Mouse (Mus musculus) limb, embryonic 14.5 days (tissue): ENCODE results near the gene Gpr158. TPM values are rescaled to one million over a fixed set of nuclear protein-coding genes. Genes with fewer than 3 reads are reported as not detected.

Source experiments
- ATAC-seq: fragments of 200-750 bp; cut with Nextera tagmentation; 2 replicates; pipeline ENCODE4 v1.8.0; 2017; ENCODE audit warnings: low read depth, moderate number of reproducible peaks, moderate TSS enrichment; ENCODE audit not compliant: low FRiP score
- DNase-seq: peaks from one replicate; pipeline ENCODE4 v3.0.0-alpha.2; 2015; ENCODE audit warnings: low spot score
- H3K27ac ChIP-seq: fragments of 300-500 bp; sonication (generic); replicated peaks from 2 replicates; pipeline ENCODE4 v1.5.1; 2014; ENCODE audit warnings: low read depth, mild to moderate bottlenecking, low read length, moderate library complexity, mixed read lengths
- H3K27me3 ChIP-seq: fragments of 300-500 bp; sonication (generic); 2 replicates; pipeline ENCODE4 v1.6.1; 2014; ENCODE audit warnings: low read length, mixed read lengths; ENCODE audit not compliant: control insufficient read depth, insufficient read depth
- H3K36me3 ChIP-seq: fragments of 300-500 bp; sonication (generic); 2 replicates; pipeline ENCODE4 v1.6.1; 2014; ENCODE audit warnings: mild to moderate bottlenecking, low read length, moderate library complexity, mixed read lengths; ENCODE audit not compliant: control insufficient read depth, insufficient read depth
- H3K4me1 ChIP-seq: fragments of 300-500 bp; sonication (generic); 2 replicates; pipeline ENCODE4 v1.6.1; 2014; ENCODE audit warnings: antibody characterized with exemption, low read length, mixed read lengths; ENCODE audit not compliant: control insufficient read depth, insufficient read depth
- H3K4me2 ChIP-seq: fragments of 300-500 bp; sonication (generic); replicated peaks from 2 replicates; pipeline ENCODE4 v1.6.1; 2014; ENCODE audit warnings: low read depth, mild to moderate bottlenecking, low read length, moderate library complexity; ENCODE audit not compliant: severe bottlenecking
- H3K4me3 ChIP-seq: fragments of 300-500 bp; sonication (generic); replicated peaks from 2 replicates; pipeline ENCODE4 v1.5.1; 2014; ENCODE audit warnings: low read length
- H3K9ac ChIP-seq: fragments of 300-500 bp; sonication (generic); 2 replicates; pipeline ENCODE4 v1.6.1; 2014; ENCODE audit warnings: mild to moderate bottlenecking, low read depth, low read length, moderate library complexity; ENCODE audit not compliant: severe bottlenecking
- H3K9me3 ChIP-seq: fragments of 300-500 bp; sonication (generic); 2 replicates; pipeline ENCODE4 v1.6.1; 2016; ENCODE audit warnings: low read length; ENCODE audit not compliant: control insufficient read depth
- POLR2A ChIP-seq: fragments of 200-500 bp; IDR thresholded peaks from 2 replicates; pipeline ENCODE4 v1.8.0; 2012; ENCODE audit warnings: inconsistent platforms, mild to moderate bottlenecking, moderate library complexity, borderline replicate concordance; ENCODE audit not compliant: insufficient read depth, insufficient read length; ENCODE audit errors: extremely low read depth
- WGBS: fragments of 180-500 bp; shearing (Covaris S2); extraction: QIAGEN DNeasy Blood & Tissue Kit; methylation state at CpG from one replicate; pipeline ENCODE4 v1.1.7; 2014; 5-methylcytosine and 5-hydroxymethylcytosine counted together
- polyA plus RNA-seq, 2 experiments: library from polyadenylated mRNA; depleted of rRNA in 1 of 2; stranded (reverse) in 1 of 2; unstranded in 1 of 2; fragments of >200 nt; fragmentation: Nextera tagmentation in 1 of 2; extraction: Ambion mirVana in 1 of 2; gene quantifications; 2 replicates each; pipeline versions ENCODE4 v1.2.1 to v1.2.3; 2012 to 2014

Gpr158 gene
- polyA plus RNA-seq, 2 experiments, result 0.01 TPM; not detected in 1

DNA sequence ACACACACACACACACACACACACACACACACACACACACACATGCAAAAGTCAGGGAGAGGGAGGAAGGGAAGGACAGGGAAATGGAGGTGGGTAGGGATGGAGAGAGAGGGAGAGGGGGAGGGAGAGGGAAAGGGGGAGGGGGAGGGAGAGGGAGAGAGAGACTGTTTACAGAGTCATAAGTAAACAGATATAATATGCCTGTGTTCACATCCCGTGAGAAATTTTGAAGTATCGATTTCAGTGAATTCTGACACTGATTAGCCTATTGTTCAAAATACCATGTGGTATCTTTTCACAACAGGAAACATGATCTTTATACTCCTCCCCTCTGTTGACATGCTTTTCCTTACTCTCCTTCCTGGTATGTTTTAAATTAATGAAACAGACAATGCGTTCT is 432.3 kb downstream of the Gpr158 start:
- H3K9ac ChIP-seq, result no peak overlapping the region
- TF ChIP-seq POLR2A, result no peak
- no peaks in the 10 kb centered on the region for H3K36me3 ChIP-seq
- H3K27me3 ChIP-seq, result no peaks in the 10 kb centered on the region
- no peak overlapping the region for H3K27ac ChIP-seq
- no peaks in the 10 kb centered on the region for H3K4me1 ChIP-seq
- no peak for DNase-seq
- H3K4me2 ChIP-seq, result no peak overlapping the region
- WGBS, result 83% methylated on average over 3 of the region's 3 CpGs
- H3K4me3 ChIP-seq, result no peak overlapping the region
- ATAC-seq, result no peak
- H3K9me3 ChIP-seq, result no peaks in the 10 kb centered on the region

DNA sequence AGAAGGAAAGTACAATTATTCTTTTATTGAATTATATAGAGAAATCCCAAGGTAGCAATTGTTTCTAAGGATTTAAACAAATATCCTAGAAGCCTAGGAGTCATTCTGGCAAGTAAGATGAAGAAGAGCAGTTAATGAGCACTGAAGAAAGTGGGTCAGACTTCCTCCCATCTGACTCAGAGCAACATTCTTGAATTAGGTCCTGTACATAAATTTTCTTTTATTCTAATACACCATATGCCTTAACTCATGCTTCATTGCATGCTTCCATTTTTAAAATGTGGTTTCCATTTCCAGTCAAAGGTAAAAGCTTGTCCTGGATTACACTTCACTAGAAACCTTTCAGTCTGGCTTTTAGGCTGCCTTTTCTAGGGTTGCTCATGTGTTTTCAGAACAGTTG is 432.7 kb downstream of the Gpr158 start:
- H3K27me3 ChIP-seq, result no peaks in the 10 kb centered on the region
- no peak for TF ChIP-seq POLR2A
- H3K9ac ChIP-seq, result no peak overlapping the region
- H3K4me1 ChIP-seq, result no peaks in the 10 kb centered on the region
- DNase-seq (no peak), ATAC-seq (no peak)
- no peak overlapping the region for H3K4me3 ChIP-seq
- no peak overlapping the region for H3K4me2 ChIP-seq
- H3K27ac ChIP-seq, result no peak overlapping the region
- H3K36me3 ChIP-seq, result no peaks in the 10 kb centered on the region
- H3K9me3 ChIP-seq, result no peaks in the 10 kb centered on the region

DNA sequence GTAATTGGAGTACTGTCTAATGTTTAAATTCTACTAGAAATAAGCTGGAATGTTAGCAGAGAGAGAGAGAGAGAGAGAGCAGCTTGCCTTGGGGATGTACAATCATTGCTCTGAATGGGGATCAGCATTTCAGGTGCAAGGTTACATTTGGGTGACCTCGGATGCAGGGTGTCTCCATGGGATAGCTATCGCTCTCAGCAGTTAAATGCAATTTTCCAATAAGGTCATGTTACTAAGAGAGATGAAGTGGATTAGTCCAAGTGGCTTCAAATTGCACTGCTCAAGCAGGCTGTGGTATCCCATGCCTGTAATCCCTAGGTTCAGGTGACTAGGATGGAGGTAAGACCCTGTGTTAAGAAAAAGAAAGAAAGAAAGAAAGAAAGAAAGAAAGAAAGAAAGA is 441.2 kb downstream of the Gpr158 start:
- no peak for TF ChIP-seq POLR2A
- Histone ChIP-seq H3K36me3 (no peaks in the 10 kb centered on the region), H3K4me3 (no peak overlapping the region), H3K9ac (no peak overlapping the region), H3K27me3 (no peaks in the 10 kb centered on the region), H3K4me1 (no peaks in the 10 kb centered on the region), H3K9me3 (no peaks in the 10 kb centered on the region), H3K27ac (no peak overlapping the region), H3K4me2 (no peak overlapping the region)
- ATAC-seq, result no peak
- WGBS, result 68% methylated on average over 2 of the region's 2 CpGs
- DNase-seq, result no peak

DNA sequence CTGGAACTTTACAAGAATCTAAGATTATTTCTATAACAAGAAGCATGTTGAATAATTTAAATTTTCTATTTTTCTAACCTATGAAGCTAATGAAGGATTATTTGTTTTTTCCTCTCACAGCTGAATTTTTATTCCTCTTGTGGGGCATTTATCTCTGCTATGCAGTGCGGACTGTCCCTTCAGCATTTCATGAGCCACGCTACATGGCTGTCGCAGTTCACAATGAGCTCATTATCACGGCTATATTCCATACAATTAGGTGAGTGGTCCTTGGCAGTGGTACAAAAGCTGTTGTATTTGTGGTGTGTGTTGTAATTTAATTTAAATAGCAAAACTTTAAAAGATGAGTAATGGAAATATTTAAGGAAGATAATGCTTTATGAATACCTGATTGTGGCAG is 443.1 kb downstream of the Gpr158 start:
- WGBS, result 88% methylated on average over 4 of the region's 4 CpGs
- no peak for TF ChIP-seq POLR2A
- no peaks in the 10 kb centered on the region for H3K36me3 ChIP-seq

DNA sequence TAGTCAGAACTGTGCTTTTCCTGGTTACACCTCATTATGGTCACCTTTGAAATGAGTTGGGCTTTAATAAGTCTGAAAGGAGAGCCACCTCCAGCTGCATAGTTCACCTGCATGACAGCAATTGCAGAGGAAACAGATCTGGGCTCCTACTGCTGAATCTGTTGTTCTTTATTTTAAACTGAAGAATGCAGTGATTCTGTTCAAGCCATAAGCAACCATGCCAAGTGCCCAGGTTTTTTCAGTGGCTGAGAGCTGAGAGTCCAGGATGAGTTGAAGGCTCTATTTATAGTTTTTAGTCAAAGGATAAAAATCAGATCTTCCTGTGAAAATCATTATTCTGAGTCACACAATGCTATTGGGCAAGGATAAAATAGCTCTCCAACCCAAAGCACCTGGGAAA is 496.7 kb downstream of the Gpr158 start:
- Histone ChIP-seq H3K4me3 (no peak overlapping the region), H3K27me3 (no peaks in the 10 kb centered on the region), H3K9ac (no peak overlapping the region), H3K27ac (no peak overlapping the region), H3K36me3 (no peaks in the 10 kb centered on the region), H3K4me1 (no peaks in the 10 kb centered on the region), H3K9me3 (no peaks in the 10 kb centered on the region), H3K4me2 (no peak overlapping the region)
- no peak for TF ChIP-seq POLR2A
- DNase-seq, result no peak
- no peak for ATAC-seq

More for the DNA sequence above, 443.1 kb downstream of the Gpr158 start:
- Histone ChIP-seq H3K4me3 (no peak overlapping the region), H3K27me3 (no peaks in the 10 kb centered on the region), H3K9me3 (no peaks in the 10 kb centered on the region), H3K4me1 (no peaks in the 10 kb centered on the region), H3K9ac (no peak overlapping the region), H3K27ac (no peak overlapping the region), H3K4me2 (no peak overlapping the region)
- ATAC-seq, result no peak
- no peak for DNase-seq

Other genes with a start within 250 kb of the Gpr158 start
- 0.41 and 0.83 TPM in 2 replicates for gene Enkur, start 162.2 kb upstream of the Gpr158 start, polyA plus RNA-seq (2012; rRNA removed)
- gene Enkur, start 162.2 kb upstream of the Gpr158 start, polyA plus RNA-seq (2014; fragmentation: Nextera tagmentation; extraction: Ambion mirVana), result 0.50 and 0.76 TPM in 2 replicates
- gene Thnsl1, start 161.8 kb upstream of the Gpr158 start, polyA plus RNA-seq (2012; rRNA removed), result 3.9 and 4.3 TPM in 2 replicates
- gene Thnsl1, start 161.8 kb upstream of the Gpr158 start, polyA plus RNA-seq (2014; fragmentation: Nextera tagmentation; extraction: Ambion mirVana), result 5.8 and 6.6 TPM in 2 replicates